Mouse (Mus musculus): ENCODE measurements around the gene Rhbdf2. TPM values are rescaled to one million over a fixed set of nuclear protein-coding genes. Genes with fewer than 3 reads are reported as not detected.

The Rhbdf2 gene
- total and polyA plus RNA-seq, 3 experiments, result 6.4 to 13.7 TPM; not detected in 1

GRCm38 (mm10) chr11:116658238-116658637 is 31.4 kb upstream of the Rhbdf2 start (continued):
- TF ChIP-seq ZKSCAN1 (IDR thresholded peaks at IDR 0.05; ENCODE audit: low read depth, low read length) (no peak), ZC3H11A (IDR thresholded peaks at IDR 0.05; ENCODE audit: low read depth, low read length) (no peak), JUND (IDR thresholded peaks at IDR 0.05; ENCODE audit: low read depth, low read length) (no peak), BHLHE40 (IDR thresholded peaks at IDR 0.05; ENCODE audit: borderline replicate concordance, low read depth, low read length) (no peak), TAL1 (IDR thresholded peaks at IDR 0.05; ENCODE audit: low read length) (no peak), ZMIZ1 (IDR thresholded peaks at IDR 0.05; ENCODE audit: low read depth, low read length) (no peak), CHD1 (IDR thresholded peaks at IDR 0.05; ENCODE audit: low read depth, low read length) (peak; percentile 16; the same call in 1 of the 2 replicates), USF1 (IDR thresholded peaks at IDR 0.05; ENCODE audit: low read depth, low read length) (no peak)

GRCm38 (mm10) chr11:116657311-116658223 is 30.7 kb upstream of the Rhbdf2 start:
- peaks cover 0 to 7% of the 10 kb centered on the region in 2 experiments; a peak in 1 of 4 replicates for H3K27me3 ChIP-seq (ENCODE audit: control insufficient read depth in 1 of 2, insufficient read depth in 2 of 2, low read length in 2 of 2)
- TF ChIP-seq BHLHE40 (IDR thresholded peaks at IDR 0.05; ENCODE audit: borderline replicate concordance, low read depth, low read length), result no peak; the same call in 1 of the 2 replicates
- TF ChIP-seq CHD1 (IDR thresholded peaks at IDR 0.05; ENCODE audit: low read depth, low read length), result 0 out of 2 replicates have a peak, but pooled peaks have one; percentile 70
- no peak for TF ChIP-seq GABPA (IDR thresholded peaks at IDR 0.05; ENCODE audit: low read depth, low read length)
- peak; percentile 73 for TF ChIP-seq USF1 (IDR thresholded peaks at IDR 0.05; ENCODE audit: low read depth, low read length)
- peak; percentile 98 for TF ChIP-seq POLR2AphosphoS2 (IDR thresholded peaks at IDR 0.05; ENCODE audit: low read length)
- no peak for TF ChIP-seq CTCF (IDR thresholded peaks at IDR 0.05 in 2 of 3, conservative IDR thresholded peaks at IDR 0.05 in 1 of 3; ENCODE audit: control insufficient read depth in 1 of 3, insufficient read depth in 1 of 3, low read depth in 2 of 3, low read length in 3 of 3, poor library complexity in 1 of 3, severe bottlenecking in 1 of 3)
- TF ChIP-seq JUND (IDR thresholded peaks at IDR 0.05; ENCODE audit: low read depth, low read length), result peak; percentile 94; the same call in 1 of the 2 replicates
- TF ChIP-seq TCF12 (IDR thresholded peaks at IDR 0.05; ENCODE audit: low read depth, low read length), result no peak; the same call in 1 of the 2 replicates
- peak; percentile 87 for TF ChIP-seq POLR2AphosphoS5 (IDR thresholded peaks at IDR 0.05; ENCODE audit: borderline replicate concordance, low read depth, low read length)
- no peak for TF ChIP-seq ZC3H11A (IDR thresholded peaks at IDR 0.05; ENCODE audit: low read depth, low read length)
- no peak for TF ChIP-seq USF2 (IDR thresholded peaks at IDR 0.05; ENCODE audit: borderline replicate concordance in 1 of 2, insufficient read depth in 1 of 2, low read depth in 1 of 2, low read length in 2 of 2)
- no peak for TF ChIP-seq MYB (IDR thresholded peaks at IDR 0.05; ENCODE audit: low read depth, low read length)
- no peak for TF ChIP-seq TAL1 (IDR thresholded peaks at IDR 0.05; ENCODE audit: low read length)
- TF ChIP-seq RCOR1 (IDR thresholded peaks at IDR 0.05; ENCODE audit: low read depth, low read length), result no peak
- no peak for TF ChIP-seq ZNF384 (IDR thresholded peaks at IDR 0.05; ENCODE audit: low read depth, low read length)
- TF ChIP-seq MAFK (IDR thresholded peaks at IDR 0.05; ENCODE audit: borderline replicate concordance, low read depth, low read length), result no peak
- TF ChIP-seq RAD21 (IDR thresholded peaks at IDR 0.05; ENCODE audit: low read depth, low read length), result no peak
- peak; percentile 78 for TF ChIP-seq HCFC1 (IDR thresholded peaks at IDR 0.05; ENCODE audit: low read depth, low read length)
- peak; percentile 97 for TF ChIP-seq NELFE (IDR thresholded peaks at IDR 0.05; ENCODE audit: low read depth, low read length)
- no peak for TF ChIP-seq UBTF (IDR thresholded peaks at IDR 0.05; ENCODE audit: borderline replicate concordance, insufficient read depth, low read depth, low read length)
- TF ChIP-seq MXI1 (IDR thresholded peaks at IDR 0.05; ENCODE audit: low read depth, low read length), result peak; percentile 97
- peak; percentile 97 to 98 for TF ChIP-seq POLR2A (IDR thresholded peaks at IDR 0.05; ENCODE audit: control insufficient read depth in 1 of 2, insufficient read depth in 1 of 2, low read depth in 1 of 2, low read length in 2 of 2, poor library complexity in 1 of 2)
- TF ChIP-seq ELF1 (IDR thresholded peaks at IDR 0.05; ENCODE audit: low read depth, low read length), result peak; percentile 53; the same call in 1 of the 2 replicates
- peak; percentile 100 for TF ChIP-seq MYC (IDR thresholded peaks at IDR 0.05; ENCODE audit: low read depth, low read length)
- no peak; the same call in 1 of the 2 replicates for TF ChIP-seq KAT2A (conservative IDR thresholded peaks at IDR 0.05; ENCODE audit: low read depth, low read length)
- TF ChIP-seq ZKSCAN1 (IDR thresholded peaks at IDR 0.05; ENCODE audit: low read depth, low read length), result no peak
- TF ChIP-seq MEF2A (IDR thresholded peaks at IDR 0.05; ENCODE audit: extremely low read depth, insufficient replicate concordance, low read depth, low read length, poor library complexity, severe bottlenecking), result no peak
- TF ChIP-seq MAZ (IDR thresholded peaks at IDR 0.05; ENCODE audit: low read depth, low read length), result 0 out of 2 replicates have a peak, but pooled peaks have one; percentile 33

More at GRCm38 (mm10) chr11:116657311-116658223, 30.7 kb upstream of the Rhbdf2 start:
- Histone ChIP-seq H3K27ac (ENCODE audit: control insufficient read depth, low read depth, low read length) (peak overlapping the region; percentile 96), H3K4me1 (ENCODE audit: control insufficient read depth in 1 of 2, insufficient read depth in 2 of 2, low read length in 2 of 2) (peaks cover 11 to 55% of the 10 kb centered on the region in 2 experiments), H3K79me2 (ENCODE audit: control insufficient read depth, insufficient read depth, low read length, poor library complexity) (no peaks in the 10 kb centered on the region; the same call in 1 of the 2 replicates), H3K9ac (ENCODE audit: control insufficient read depth, low read depth, low read length, poor library complexity, severe bottlenecking) (peak overlapping the region; percentile 77), H3K4me3 (ENCODE audit: control insufficient read depth in 1 of 2, insufficient read depth in 1 of 2, low read depth in 2 of 2, low read length in 2 of 2) (peak overlapping the region; percentile 49 to 54), H3K9me3 (replicated peaks; ENCODE audit: insufficient read depth, low read length) (no peaks in the 10 kb centered on the region), H3K36me3 (ENCODE audit: control insufficient read depth in 1 of 2, insufficient read depth in 2 of 2, low read length in 2 of 2) (peaks cover 0 to 19% of the 10 kb centered on the region in 2 experiments; a peak in 2 of 4 replicates)
- DNase-seq (ENCODE audit: low read depth, low spot score), result peak; percentile 100
